Mouse (Mus musculus): ENCODE results near the gene Letmd1. TPM values are rescaled to one million over a fixed set of nuclear protein-coding genes. Genes with fewer than 3 reads are reported as not detected.
A peak's percentile ranks its signal among the peaks of the same experiment; 100 is the strongest.

The Letmd1 gene
- polyA plus RNA-seq, 1 experiment, result 35.4 TPM

DNA sequence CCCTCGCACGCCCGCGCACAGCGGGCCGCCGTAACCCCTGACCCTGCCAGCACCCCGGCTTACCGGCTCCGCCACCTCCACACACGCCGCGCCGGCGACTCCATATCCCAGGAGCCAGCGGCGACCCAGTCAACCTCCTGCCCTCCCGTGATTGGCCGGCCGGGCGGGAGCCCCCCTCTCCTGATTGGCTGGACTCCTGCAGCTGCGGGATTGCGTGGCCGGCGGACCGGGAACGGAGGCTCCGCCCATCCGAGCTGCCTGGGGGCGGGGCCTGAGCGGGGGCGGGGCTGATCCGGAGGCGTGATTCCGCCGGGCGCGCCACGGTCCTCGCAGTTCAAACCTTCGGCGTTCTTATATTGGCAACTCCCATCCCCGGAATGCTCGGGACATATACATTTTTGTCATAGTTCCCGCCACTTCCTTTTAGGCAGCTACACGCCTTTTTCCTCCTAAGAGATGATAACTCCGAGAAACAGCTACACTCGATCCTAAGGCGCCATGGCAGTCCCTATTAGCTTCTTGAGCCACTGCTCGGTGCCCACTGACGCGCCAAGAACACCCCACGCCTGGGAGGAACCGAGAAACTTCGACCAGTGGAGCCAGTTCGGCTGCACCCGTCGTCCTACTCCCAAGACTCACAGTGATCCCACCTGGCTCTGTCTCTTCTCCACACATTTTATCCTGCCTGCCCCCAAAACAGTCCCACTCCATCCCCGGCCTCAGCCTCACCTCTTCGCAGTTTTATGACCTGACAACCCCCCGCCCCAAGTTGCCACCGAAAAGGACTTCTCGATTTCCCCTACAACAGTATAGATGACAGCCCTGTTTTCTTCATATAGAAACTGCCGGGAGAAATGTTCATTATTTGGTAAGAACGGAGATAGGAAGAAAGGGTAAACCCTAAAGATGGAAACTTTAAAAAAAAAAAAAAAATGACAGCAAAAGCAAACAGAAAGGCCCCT, 45.6 kb upstream of the Letmd1 start:
- peak overlapping the region; percentile 58 for H3K27ac ChIP-seq (ENCODE audit: insufficient read depth, low read length)
- WGBS, result under 1% methylated on average over 63 of the region's 65 CpGs
- 0 out of 2 replicates have a peak, but pooled peaks cover 2% of the 10 kb centered on the region for H3K27me3 ChIP-seq (ENCODE audit: control insufficient read depth, insufficient read depth, low read length)
- TF ChIP-seq CTCF (IDR thresholded peaks at IDR 0.05; ENCODE audit: extremely low read depth, insufficient read depth, insufficient read length, insufficient replicate concordance), result no peak
- peak; percentile 71 for TF ChIP-seq POLR2A (IDR thresholded peaks at IDR 0.05; ENCODE audit: low read depth, low read length)
- H3K4me3 ChIP-seq (ENCODE audit: extremely low read depth, insufficient read depth, insufficient read length), result peak overlapping the region; percentile 87
- peak; percentile 65 to 91 for DNase-seq (ENCODE audit: low read depth in 1 of 2, low spot score in 2 of 2)
- H3K36me3 ChIP-seq (ENCODE audit: control insufficient read depth, insufficient read depth, low read length), result no peaks in the 10 kb centered on the region
- peaks cover 14% of the 10 kb centered on the region; the same call in 1 of the 2 replicates for H3K4me1 ChIP-seq (ENCODE audit: control insufficient read depth, insufficient read depth, insufficient read length)

DNA sequence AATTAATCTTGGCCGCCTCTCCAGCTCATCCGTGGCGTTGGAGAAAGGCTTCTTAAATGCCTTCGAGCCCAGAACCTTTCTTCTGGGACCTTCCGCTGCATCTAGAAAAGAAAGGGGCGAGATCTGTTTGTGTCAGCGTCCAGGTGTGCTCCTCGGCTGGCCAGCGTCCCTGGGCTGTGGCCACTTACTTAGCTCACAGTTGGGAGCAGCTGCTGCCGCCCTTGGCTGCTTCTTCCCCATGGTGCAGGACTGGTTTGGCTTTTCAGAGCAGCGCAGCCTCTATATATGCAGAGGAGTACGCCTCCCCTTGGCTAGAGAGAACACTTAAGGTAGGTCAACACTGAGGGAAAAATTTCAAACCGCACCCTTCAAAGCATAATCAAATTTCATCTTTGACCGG, 44.9 kb upstream of the Letmd1 start:
- Histone ChIP-seq H3K36me3 (ENCODE audit: control insufficient read depth, insufficient read depth, low read length) (no peaks in the 10 kb centered on the region), H3K4me1 (ENCODE audit: control insufficient read depth, insufficient read depth, insufficient read length) (peaks cover 14% of the 10 kb centered on the region; the same call in 1 of the 2 replicates), H3K27ac (ENCODE audit: insufficient read depth, low read length) (no peak overlapping the region), H3K27me3 (ENCODE audit: control insufficient read depth, insufficient read depth, low read length) (0 out of 2 replicates have a peak, but pooled peaks cover 2% of the 10 kb centered on the region), H3K4me3 (ENCODE audit: extremely low read depth, insufficient read depth, insufficient read length) (peak overlapping the region; percentile 42)
- 5% methylated on average over 14 of the region's 14 CpGs for WGBS
- TF ChIP-seq POLR2A (IDR thresholded peaks at IDR 0.05; ENCODE audit: low read depth, low read length), result no peak
- no peak for TF ChIP-seq CTCF (IDR thresholded peaks at IDR 0.05; ENCODE audit: extremely low read depth, insufficient read depth, insufficient read length, insufficient replicate concordance)
- no peak for DNase-seq (ENCODE audit: low read depth in 1 of 2, low spot score in 2 of 2)

DNA sequence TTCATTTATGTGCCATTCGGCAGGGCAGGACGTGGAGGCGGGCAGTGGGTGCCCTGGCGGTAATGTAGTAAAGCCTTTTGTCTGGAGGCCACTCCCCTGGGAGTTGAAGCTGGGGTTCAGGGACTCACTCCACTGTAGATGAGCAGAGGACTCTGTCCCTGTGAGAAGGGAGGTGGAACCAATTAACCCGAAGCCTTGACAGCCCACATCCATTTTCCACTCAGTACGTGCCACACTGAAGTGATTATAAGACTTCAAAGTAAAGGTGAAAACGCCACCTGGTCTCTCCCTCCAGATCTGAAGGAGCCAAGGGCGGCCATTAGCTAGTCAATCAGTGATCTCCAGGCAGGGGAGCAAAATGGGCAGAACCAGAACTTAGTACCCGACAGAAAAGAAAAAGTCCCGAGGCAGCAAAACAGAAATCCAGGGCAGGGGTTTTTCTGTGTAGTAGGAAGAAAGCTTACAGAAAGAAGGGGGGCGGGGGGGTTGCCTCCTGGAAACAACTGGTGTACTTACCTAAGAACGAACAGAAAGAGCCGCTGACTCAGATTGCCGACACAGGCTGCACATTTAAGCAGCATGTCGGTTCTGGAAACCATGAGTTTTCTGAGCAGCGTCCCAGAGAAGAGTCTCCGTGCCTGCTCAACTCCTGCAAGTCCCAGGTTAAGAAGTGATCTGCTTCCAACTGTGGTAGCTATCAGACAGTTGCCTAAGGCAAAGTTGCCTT, 44.3 kb upstream of the Letmd1 start, which contains the start of gene Slc11a2:
Gene Slc11a2, minus strand, starts transcription at position 677 of the 727 bp plus-strand sequence.
- no peaks in the 10 kb centered on the region for H3K36me3 ChIP-seq (ENCODE audit: control insufficient read depth, insufficient read depth, low read length)
- DNase-seq (ENCODE audit: low read depth in 1 of 2, low spot score in 2 of 2), result no peak
- peak within 1 kb of the TSS; percentile 42 for H3K4me3 ChIP-seq (ENCODE audit: extremely low read depth, insufficient read depth, insufficient read length)
- no peak within 1 kb of the TSS for H3K27ac ChIP-seq (ENCODE audit: insufficient read depth, low read length)
- TF ChIP-seq POLR2A (IDR thresholded peaks at IDR 0.05; ENCODE audit: low read depth, low read length) (no peak), CTCF (IDR thresholded peaks at IDR 0.05; ENCODE audit: extremely low read depth, insufficient read depth, insufficient read length, insufficient replicate concordance) (no peak)
- H3K27me3 ChIP-seq (ENCODE audit: control insufficient read depth, insufficient read depth, low read length), result 0 out of 2 replicates have a peak, but pooled peaks cover 2% of the 10 kb centered on the region
- 26% methylated on average over 17 of the region's 17 CpGs for WGBS
- H3K4me1 ChIP-seq (ENCODE audit: control insufficient read depth, insufficient read depth, insufficient read length), result peaks cover 10% of the 10 kb centered on the region; the same call in 1 of the 2 replicates

DNA sequence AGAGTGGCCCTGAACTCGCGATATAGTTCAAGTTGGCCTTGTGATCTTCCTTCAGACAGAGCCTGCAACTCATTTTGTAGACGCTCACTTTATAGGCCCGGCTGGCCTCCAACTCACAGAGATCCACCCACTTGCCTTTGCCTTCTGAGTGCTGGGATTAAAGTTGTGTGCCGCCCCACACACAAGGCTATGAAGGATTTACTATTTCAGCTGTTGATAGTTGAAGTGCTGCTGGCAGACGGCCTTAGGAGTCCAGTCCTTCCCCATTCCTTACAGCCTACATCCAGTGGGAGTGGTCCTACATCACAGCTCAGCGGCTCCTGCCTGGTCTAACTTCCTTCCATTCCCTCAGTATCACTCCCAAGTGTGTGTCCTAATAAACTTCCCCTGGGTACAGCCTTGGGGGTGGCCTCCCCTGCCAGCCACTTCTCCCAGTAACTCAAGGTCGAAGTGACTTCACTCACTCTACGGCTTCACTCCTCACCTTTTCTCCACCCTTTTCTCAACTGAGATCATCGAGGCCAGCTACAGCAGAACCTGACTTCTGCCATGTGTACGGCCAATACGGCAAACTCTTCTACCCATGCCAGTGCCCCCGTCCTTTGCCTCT, 40.4 kb upstream of the Letmd1 start:
- 0 out of 2 replicates have a peak, but pooled peaks cover 2% of the 10 kb centered on the region for H3K27me3 ChIP-seq (ENCODE audit: control insufficient read depth, insufficient read depth, low read length)
- H3K4me1 ChIP-seq (ENCODE audit: control insufficient read depth, insufficient read depth, insufficient read length), result peaks cover under 1% of the 10 kb centered on the region; the same call in 1 of the 2 replicates
- no peak for DNase-seq (ENCODE audit: low read depth in 1 of 2, low spot score in 2 of 2)
- 86% methylated on average over 13 of the region's 13 CpGs for WGBS
- TF ChIP-seq CTCF (IDR thresholded peaks at IDR 0.05; ENCODE audit: extremely low read depth, insufficient read depth, insufficient read length, insufficient replicate concordance), result no peak
- no peak for TF ChIP-seq POLR2A (IDR thresholded peaks at IDR 0.05; ENCODE audit: low read depth, low read length)
- H3K36me3 ChIP-seq (ENCODE audit: control insufficient read depth, insufficient read depth, low read length), result no peaks in the 10 kb centered on the region
- H3K27ac ChIP-seq (ENCODE audit: insufficient read depth, low read length), result no peak overlapping the region
- no peak overlapping the region for H3K4me3 ChIP-seq (ENCODE audit: extremely low read depth, insufficient read depth, insufficient read length)

DNA sequence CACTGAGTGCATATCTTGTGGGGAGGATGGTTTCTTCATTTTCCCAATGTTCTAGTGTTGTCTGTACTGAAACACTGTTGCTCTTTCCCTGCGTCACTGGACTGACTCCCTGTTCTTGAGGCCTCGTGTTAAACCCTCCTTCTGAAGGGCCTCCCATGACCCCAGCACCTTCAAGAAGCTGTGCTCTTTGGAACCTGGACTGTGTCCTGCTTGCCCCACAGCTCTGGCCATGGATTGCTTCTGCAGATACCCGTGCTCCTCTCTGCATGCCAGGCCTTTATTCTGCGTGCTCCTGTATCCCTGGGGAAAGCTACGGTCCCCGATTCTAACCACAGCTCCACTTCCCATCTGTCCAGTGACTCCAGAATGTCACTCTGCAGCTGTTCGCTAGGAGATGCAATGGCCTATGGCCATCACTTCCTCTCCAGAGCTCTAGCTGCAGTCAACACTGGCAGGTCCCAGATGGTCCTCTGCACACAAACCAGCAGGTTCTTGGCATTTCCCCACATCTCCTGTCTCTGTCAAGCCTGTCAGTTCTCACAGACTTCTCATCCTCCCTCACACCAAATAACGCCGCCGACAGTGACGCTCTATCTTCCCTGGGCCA, 38.8 kb upstream of the Letmd1 start:
- DNase-seq (ENCODE audit: low read depth in 1 of 2, low spot score in 2 of 2), result no peak
- no peak overlapping the region for H3K4me3 ChIP-seq (ENCODE audit: extremely low read depth, insufficient read depth, insufficient read length)
- WGBS, result 62% methylated on average over 11 of the region's 11 CpGs
- no peaks in the 10 kb centered on the region for H3K36me3 ChIP-seq (ENCODE audit: control insufficient read depth, insufficient read depth, low read length)
- no peaks in the 10 kb centered on the region for H3K27me3 ChIP-seq (ENCODE audit: control insufficient read depth, insufficient read depth, low read length)
- no peak for TF ChIP-seq POLR2A (IDR thresholded peaks at IDR 0.05; ENCODE audit: low read depth, low read length)
- TF ChIP-seq CTCF (IDR thresholded peaks at IDR 0.05; ENCODE audit: extremely low read depth, insufficient read depth, insufficient read length, insufficient replicate concordance), result no peak
- H3K27ac ChIP-seq (ENCODE audit: insufficient read depth, low read length), result no peak overlapping the region
- no peaks in the 10 kb centered on the region for H3K4me1 ChIP-seq (ENCODE audit: control insufficient read depth, insufficient read depth, insufficient read length)

DNA sequence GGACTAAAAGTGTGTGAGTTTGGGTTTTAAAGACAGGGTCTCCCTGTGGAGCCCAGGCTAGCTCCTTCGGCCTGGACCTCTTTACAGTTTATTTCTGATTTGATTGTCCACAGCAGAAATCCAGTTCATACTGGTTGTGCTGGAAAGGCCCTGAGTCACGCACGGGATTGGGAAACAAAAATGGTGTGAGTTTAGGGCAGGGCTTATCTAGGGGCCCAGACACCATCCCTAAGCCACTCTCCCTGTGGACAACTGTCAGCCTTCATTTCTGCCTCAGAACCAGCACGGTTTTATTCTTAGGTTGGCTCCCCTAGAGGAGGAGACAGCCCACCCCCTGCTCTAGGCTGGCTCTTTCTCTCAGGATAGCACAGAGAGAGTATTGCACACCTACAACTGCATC, 35.6 kb upstream of the Letmd1 start:
- WGBS, result 72% methylated on average over 4 of the region's 4 CpGs
- Histone ChIP-seq H3K36me3 (ENCODE audit: control insufficient read depth, insufficient read depth, low read length) (no peaks in the 10 kb centered on the region), H3K27me3 (ENCODE audit: control insufficient read depth, insufficient read depth, low read length) (no peaks in the 10 kb centered on the region), H3K27ac (ENCODE audit: insufficient read depth, low read length) (no peak overlapping the region), H3K4me3 (ENCODE audit: extremely low read depth, insufficient read depth, insufficient read length) (no peak overlapping the region), H3K4me1 (ENCODE audit: control insufficient read depth, insufficient read depth, insufficient read length) (no peaks in the 10 kb centered on the region)
- no peak for TF ChIP-seq POLR2A (IDR thresholded peaks at IDR 0.05; ENCODE audit: low read depth, low read length)
- no peak for TF ChIP-seq CTCF (IDR thresholded peaks at IDR 0.05; ENCODE audit: extremely low read depth, insufficient read depth, insufficient read length, insufficient replicate concordance)
- DNase-seq (ENCODE audit: low read depth in 1 of 2, low spot score in 2 of 2), result no peak
